In genomic region chr17:47923011-47923677, GRCm38 (mm10) we compare ENCODE assay signal across 8 mouse cellular contexts. TPM values are rescaled to one million over a fixed set of nuclear protein-coding genes. Genes with fewer than 3 reads are reported as not detected.
DNase-seq lines count a peak whose midpoint lies in the region; ATAC-seq and TF ChIP-seq lines count a peak whose summit lies in the region.

No protein-coding gene starts in this region.

- H3K4me2 ChIP-seq in heart, embryonic 15.5 days = peak overlapping the region; percentile 97
- H3K4me2 ChIP-seq in kidney, postnatal 0 days (ENCODE audit: low read length) = peak overlapping the region; percentile 92
- H3K4me2 ChIP-seq in stomach, postnatal 0 days (replicated peaks; ENCODE audit: low read depth) = peak overlapping the region; percentile 90

- DNase-seq in layer of hippocampus, adult 2 months (ENCODE audit: low spot score in 2 of 2) = no peak
- DNase-seq in layer of hippocampus, adult 9-10 months (ENCODE audit: low spot score) = no peak
- DNase-seq in kidney, postnatal 0 days (ENCODE audit: low spot score) = peak; percentile 67
- peak; percentile 48 for DNase-seq in stomach, postnatal 0 days (ENCODE audit: low spot score)
- no peak for DNase-seq in left cerebral cortex, postnatal 4 days

- peaks cover 2% of the 10 kb centered on the region; the same call in 1 of the 2 replicates for H3K4me1 ChIP-seq in bone marrow, adult 2 months (ENCODE audit: control insufficient read depth, insufficient read depth, low read length)
- H3K4me1 ChIP-seq in heart, embryonic 15.5 days (replicated peaks) = peaks cover 34% of the 10 kb centered on the region
- H3K4me1 ChIP-seq in kidney, postnatal 0 days (replicated peaks; ENCODE audit: insufficient read depth, low read length) = 0 out of 2 replicates have a peak, but pooled peaks cover 14% of the 10 kb centered on the region
- peaks cover 3% of the 10 kb centered on the region; the same call in 1 of the 2 replicates for H3K4me1 ChIP-seq in stomach, postnatal 0 days (replicated peaks; ENCODE audit: control insufficient read depth, insufficient read depth)

- peaks cover 9% of the 10 kb centered on the region for H3K27me3 ChIP-seq in heart, embryonic 15.5 days
- no peaks in the 10 kb centered on the region for H3K27me3 ChIP-seq in kidney, postnatal 0 days (ENCODE audit: insufficient read depth, low read length)
- no peaks in the 10 kb centered on the region for H3K27me3 ChIP-seq in stomach, postnatal 0 days (ENCODE audit: control insufficient read depth, insufficient read depth, low read length)

- no peak for TF ChIP-seq CTCF in layer of hippocampus, adult 2 months (conservative IDR thresholded peaks at IDR 0.05)
- no peak for TF ChIP-seq CTCF in bone marrow, adult 2 months (IDR thresholded peaks at IDR 0.05; ENCODE audit: control insufficient read depth, insufficient read depth, low read length)
- TF ChIP-seq CTCF in kidney, postnatal 0 days (IDR thresholded peaks at IDR 0.05; ENCODE audit: low read depth) = no peak
- no peak for TF ChIP-seq CTCF in stomach, postnatal 0 days (IDR thresholded peaks at IDR 0.05; ENCODE audit: low read depth)

- H3K4me3 ChIP-seq in layer of hippocampus, adult 2 months = peak overlapping the region; percentile 77
- H3K4me3 ChIP-seq in bone marrow, adult 2 months (replicated peaks; ENCODE audit: control insufficient read depth, low read depth, low read length) = peak overlapping the region; percentile 55
- peak overlapping the region; percentile 90 for H3K4me3 ChIP-seq in heart, embryonic 15.5 days
- peak overlapping the region; percentile 87 for H3K4me3 ChIP-seq in kidney, postnatal 0 days (replicated peaks; ENCODE audit: low read depth, low read length)
- H3K4me3 ChIP-seq in stomach, postnatal 0 days (ENCODE audit: low read depth, low read length) = peak overlapping the region; percentile 96

- no peaks in the 10 kb centered on the region for H3K9me3 ChIP-seq in heart, embryonic 15.5 days (replicated peaks)
- H3K9me3 ChIP-seq in kidney, postnatal 0 days (replicated peaks; ENCODE audit: low read length) = no peaks in the 10 kb centered on the region
- H3K9me3 ChIP-seq in stomach, postnatal 0 days (ENCODE audit: control insufficient read depth, low read length) = no peaks in the 10 kb centered on the region

- intact Hi-C loops in left cerebral cortex, postnatal 4 days (cut with DNase I) = no loop called here

- ATAC-seq in heart, embryonic 15.5 days (replicated peaks; ENCODE audit: insufficient number of reproducible peaks, insufficient read depth, low FRiP score, low read depth) = no peak
- no peak for ATAC-seq in kidney, postnatal 0 days (replicated peaks; ENCODE audit: low FRiP score, low read depth)
- peak; percentile 16; the same call in 1 of the 2 replicates for ATAC-seq in megakaryocyte-erythroid progenitor cell, adult 5-6 weeks (replicated peaks; ENCODE audit: low FRiP score, low TSS enrichment, poor library complexity, severe bottlenecking)
- ATAC-seq in stomach, postnatal 0 days (ENCODE audit: low FRiP score, low TSS enrichment) = no peak

- TF ChIP-seq EP300 in stomach, postnatal 0 days (optimal IDR thresholded peaks at IDR 0.05) = no peak

- H3K9ac ChIP-seq in heart, embryonic 15.5 days = peak overlapping the region; percentile 91
- peak overlapping the region; percentile 87 for H3K9ac ChIP-seq in kidney, postnatal 0 days (ENCODE audit: low read depth, low read length)
- peak overlapping the region; percentile 92 for H3K9ac ChIP-seq in stomach, postnatal 0 days (ENCODE audit: low read length)

- no peaks in the 10 kb centered on the region for H3K36me3 ChIP-seq in heart, embryonic 15.5 days
- no peaks in the 10 kb centered on the region for H3K36me3 ChIP-seq in kidney, postnatal 0 days (ENCODE audit: insufficient read depth, low read length)
- no peaks in the 10 kb centered on the region for H3K36me3 ChIP-seq in stomach, postnatal 0 days (ENCODE audit: control insufficient read depth, insufficient read depth, low read length)

- no peak overlapping the region for H3K27ac ChIP-seq in layer of hippocampus, adult 2 months
- no peak overlapping the region for H3K27ac ChIP-seq in bone marrow, adult 2 months (ENCODE audit: control insufficient read depth, insufficient read depth, low read depth, low read length, poor library complexity)
- peak overlapping the region; percentile 98 for H3K27ac ChIP-seq in heart, embryonic 15.5 days
- peak overlapping the region; percentile 94; the same call in 1 of the 2 replicates for H3K27ac ChIP-seq in kidney, postnatal 0 days
- H3K27ac ChIP-seq in stomach, postnatal 0 days (replicated peaks) = peak overlapping the region; percentile 97

- no peak for TF ChIP-seq POLR2A in bone marrow, adult 2 months (IDR thresholded peaks at IDR 0.05; ENCODE audit: borderline replicate concordance, control insufficient read depth, low read depth, low read length)

- WGBS in bone marrow, adult 2 months = 1% methylated on average over 28 of the region's 28 CpGs
- 1% methylated on average over 28 of the region's 28 CpGs for WGBS in heart, embryonic 15.5 days
- whole genome bisulfite sequencing in kidney, postnatal 0 days = 0% methylated on average over 27 of the region's 28 CpGs
- WGBS in stomach, postnatal 0 days = 2% methylated on average over 28 of the region's 28 CpGs

RNA-seq across cellular contexts. Expression of gene Foxp4, which starts 1.3 kb away (rescaled TPM):
- total RNA-seq in layer of hippocampus, adult 2 months (2021) = 10 to 100 TPM; 52.1 to 53.3 TPM
- polyA plus RNA-seq in bone marrow, adult 2 months (2011; ENCODE audit: insufficient read depth, insufficient read length, low replicate concordance, missing spikeins) = 10.2 and 14.6 TPM in 2 replicates
- 6.4 and 11.1 TPM in 2 replicates for polyA plus RNA-seq in heart, embryonic 15.5 days (2015; fragmentation: Nextera tagmentation; extraction: Ambion mirVana)
- 7.7 and 9.5 TPM in 2 replicates for polyA plus RNA-seq in kidney, postnatal 0 days (2015; fragmentation: Nextera tagmentation; extraction: Ambion mirVana)
- total RNA-seq in megakaryocyte-erythroid progenitor cell, adult 5-6 weeks (2014; fragmentation: Nextera tagmentation) = 10.4 and 23.6 TPM in 2 replicates
- 0.66 and 2.0 TPM in 2 replicates for total RNA-seq in megakaryocyte-erythroid progenitor cell, adult 5-6 weeks (2017)
- polyA plus RNA-seq in stomach, postnatal 0 days (2015; fragmentation: Nextera tagmentation; extraction: Ambion mirVana) = 14.6 and 17.9 TPM in 2 replicates
- total RNA-seq in left cerebral cortex, postnatal 4 days (2021) = 10 to 100 TPM; 78.3 to 89.0 TPM

Comparison
In these comparisons a context has a peak if more than half of its experiments do, and no peak if none do; other contexts are left out.
1. DNase-seq: peak in kidney, postnatal 0 days (single experiment) and stomach, postnatal 0 days (single experiment); none in layer of hippocampus, adult 2 months (0 of 2), layer of hippocampus, adult 9-10 months (single experiment) and left cerebral cortex, postnatal 4 days (single experiment).
2. H3K27ac ChIP-seq: peak in heart, embryonic 15.5 days (single experiment), kidney, postnatal 0 days (single experiment) and stomach, postnatal 0 days (single experiment); none in layer of hippocampus, adult 2 months (single experiment) and bone marrow, adult 2 months (single experiment).
3. Peak in every context shown above with its lines, with median percentiles within 50 percentile points of each other: H3K4me3 ChIP-seq, H3K4me2 ChIP-seq and H3K9ac ChIP-seq.